Mouse (Mus musculus) bone marrow, adult 2 months (tissue): Measurements from ENCODE around the gene Ednrb. TPM values are rescaled to one million over a fixed set of nuclear protein-coding genes. Genes with fewer than 3 reads are reported as not detected.

Source experiments
- H3K27ac ChIP-seq: fragments of 200-500 bp; 2 replicates; pipeline ENCODE4 v1.5.1; 2012; ENCODE audit warnings: low read depth, mild to moderate bottlenecking, control low read depth, inconsistent platforms, low read length; ENCODE audit not compliant: control insufficient read depth, poor library complexity, insufficient read depth
- H3K4me1 ChIP-seq: fragments of 200-500 bp; 2 replicates; pipeline ENCODE4 v1.6.1; 2011; ENCODE audit warnings: low read length; ENCODE audit not compliant: control insufficient read depth, insufficient read depth
- H3K4me3 ChIP-seq: fragments of 200-500 bp; replicated peaks from 2 replicates; pipeline ENCODE3; 2011; ENCODE audit warnings: mild to moderate bottlenecking, low read depth, low read length, control low read depth; ENCODE audit not compliant: control insufficient read depth
- CTCF ChIP-seq: fragments of 200-500 bp; IDR thresholded peaks from 2 replicates; pipeline ENCODE4 v1.5.1; 2011; ENCODE audit warnings: low read length, control low read depth; ENCODE audit not compliant: control insufficient read depth, insufficient read depth
- POLR2A ChIP-seq: fragments of 200-500 bp; IDR thresholded peaks from 2 replicates; pipeline ENCODE4 v1.6.1; 2011; ENCODE audit warnings: low read depth, mild to moderate bottlenecking, control low read depth, low read length, borderline replicate concordance; ENCODE audit not compliant: control insufficient read depth
- WGBS: fragments of 180-500 bp; shearing (Covaris S2); methylation state at CpG from one replicate; pipeline ENCODE4 v1.1.7; 2018; 5-methylcytosine and 5-hydroxymethylcytosine counted together
- polyA plus RNA-seq: library from polyadenylated mRNA; stranded (reverse); fragments of >200 nt; gene quantifications from 2 replicates; pipeline ENCODE4 v1.2.4, GENCODE M21; 2011; ENCODE audit warnings: low replicate concordance; ENCODE audit not compliant: missing spikeins, insufficient read depth, insufficient read length

Gene Ednrb
- polyA plus RNA-seq, 1 experiment: 0.72 TPM

DNA sequence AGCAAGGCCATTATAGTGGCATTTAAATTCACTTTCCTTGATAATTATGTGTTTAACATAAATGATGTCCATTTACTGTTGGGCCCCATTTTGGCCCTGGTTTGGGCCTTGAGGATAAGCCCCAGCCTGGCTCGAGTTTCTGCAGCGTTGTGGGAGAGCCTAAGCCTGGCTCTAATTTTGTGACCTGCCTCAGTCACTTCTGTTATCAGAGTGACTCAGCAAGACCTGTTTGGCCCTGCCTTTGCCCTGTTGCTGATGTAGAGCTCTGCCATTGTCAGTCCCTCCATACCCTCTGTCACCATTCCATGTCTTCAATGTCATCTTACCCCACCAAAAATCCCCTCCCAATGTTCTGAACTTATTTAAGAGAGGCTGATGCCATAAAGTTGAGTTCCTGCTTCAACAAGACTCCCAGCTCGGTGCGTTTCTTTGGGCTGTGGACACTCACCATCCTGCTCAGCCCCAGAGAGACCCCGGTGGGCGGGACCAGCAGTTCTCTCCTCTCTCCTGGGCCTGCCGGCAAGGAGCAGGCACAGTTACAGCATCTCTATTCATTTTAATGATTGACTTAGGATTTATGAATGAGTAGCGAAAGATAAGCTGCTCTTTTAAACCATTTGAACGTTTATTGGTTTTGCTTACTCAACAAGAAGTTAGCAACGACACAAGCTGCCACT is 30.0 kb downstream of the Ednrb start:
- Histone ChIP-seq H3K27ac (no peak overlapping the region), H3K4me3 (no peak overlapping the region), H3K4me1 (no peaks in the 10 kb centered on the region; the same call in 1 of the 2 replicates)
- TF ChIP-seq CTCF (no peak), POLR2A (no peak)
- WGBS: 64% methylated on average over 10 of the region's 10 CpGs

- TF ChIP-seq CTCF (no peak), POLR2A (no peak)
- Histone ChIP-seq H3K4me3 (no peak overlapping the region), H3K27ac (no peak overlapping the region), H3K4me1 (no peaks in the 10 kb centered on the region; the same call in 1 of the 2 replicates)
- 15% methylated on average over 3 of the region's 3 CpGs for whole genome bisulfite sequencing
Observed at GRCm38 (mm10) chr14:103813246-103813645, 31.0 kb downstream of the Ednrb start.

- no peaks in the 10 kb centered on the region for H3K4me1 ChIP-seq
- WGBS: 88% methylated on average over 7 of the region's 7 CpGs
- TF ChIP-seq CTCF (no peak), POLR2A (no peak)
- no peak overlapping the region for H3K4me3 ChIP-seq
- H3K27ac ChIP-seq: no peak overlapping the region
Observed at GRCm38 (mm10) chr14:103811291-103811690, 32.9 kb downstream of the Ednrb start.

DNA sequence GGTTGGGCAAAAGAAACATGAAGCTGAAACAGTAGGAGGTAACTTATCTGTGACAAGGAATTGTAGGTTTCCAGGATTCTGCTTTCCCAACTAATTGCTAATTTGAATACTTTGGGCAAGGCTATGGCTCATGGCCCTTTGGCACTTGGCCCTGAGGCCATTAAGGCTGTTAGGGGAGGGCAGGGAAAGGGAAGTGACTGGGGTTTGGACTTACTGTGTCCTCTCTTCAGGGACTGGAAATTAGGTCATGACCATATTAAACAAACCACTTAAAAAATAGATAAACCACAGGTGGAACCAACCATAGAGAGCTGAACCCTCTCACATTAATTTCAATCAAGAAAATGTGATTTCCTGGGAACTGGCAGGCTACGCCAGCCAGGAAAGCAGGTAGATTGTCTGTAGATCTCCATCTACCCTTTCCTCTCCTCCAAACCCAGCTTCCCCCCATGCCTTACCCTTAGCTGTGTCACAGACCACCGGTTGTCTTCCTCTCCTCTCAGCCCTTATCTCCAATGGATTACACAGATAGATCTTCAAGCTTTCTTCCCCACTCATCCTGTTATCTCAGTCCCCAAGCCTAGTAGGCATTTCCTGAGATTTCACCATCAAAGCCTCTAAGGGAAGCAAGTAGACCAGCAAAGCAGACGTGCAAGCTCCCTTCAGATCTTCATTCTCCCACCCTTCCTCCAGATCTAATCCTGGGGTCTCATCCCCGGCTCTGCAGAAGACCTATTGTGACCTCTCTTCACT is 40.1 kb downstream of the Ednrb start:
- Histone ChIP-seq H3K27ac (no peak overlapping the region), H3K4me1 (no peaks in the 10 kb centered on the region; the same call in 1 of the 2 replicates), H3K4me3 (no peak overlapping the region)
- WGBS: 31% methylated on average over 4 of the region's 4 CpGs
- no peak for TF ChIP-seq POLR2A
- TF ChIP-seq CTCF: no peak

GRCm38 (mm10) chr14:103797123-103797522 is 47.1 kb downstream of the Ednrb start:
- TF ChIP-seq POLR2A (no peak), CTCF (no peak)
- no peak overlapping the region for H3K27ac ChIP-seq
- H3K4me1 ChIP-seq: no peaks in the 10 kb centered on the region; the same call in 1 of the 2 replicates
- H3K4me3 ChIP-seq: no peak overlapping the region
- WGBS: 73% methylated on average over 3 of the region's 3 CpGs

GRCm38 (mm10) chr14:103795591-103795990 is 48.6 kb downstream of the Ednrb start:
- no peaks in the 10 kb centered on the region; the same call in 1 of the 2 replicates for H3K4me1 ChIP-seq
- no peak overlapping the region for H3K27ac ChIP-seq
- TF ChIP-seq POLR2A (no peak), CTCF (no peak)
- WGBS: 14% methylated on average over 1 of the region's 1 CpGs
- no peak overlapping the region for H3K4me3 ChIP-seq

DNA sequence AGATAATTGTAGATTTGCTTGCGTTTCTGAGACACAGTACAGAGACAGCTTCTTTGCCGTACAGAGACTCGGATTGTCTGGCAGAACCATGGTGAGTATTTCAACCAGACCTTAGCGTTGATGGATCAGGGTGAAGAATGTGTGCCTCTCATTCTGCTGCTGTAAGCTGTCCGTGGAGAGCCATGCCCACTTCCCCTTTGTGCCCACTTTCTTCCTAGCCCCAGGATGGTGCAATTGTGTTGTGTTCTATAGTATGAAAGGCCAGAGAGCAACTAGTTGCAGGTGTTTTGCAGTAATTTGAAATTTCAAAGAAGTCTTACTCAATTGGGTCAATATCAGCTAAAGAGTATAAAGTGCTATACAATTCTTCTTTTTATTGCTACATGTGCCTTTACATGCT is 50.8 kb downstream of the Ednrb start:
- TF ChIP-seq POLR2A (no peak), CTCF (no peak)

GRCm38 (mm10) chr14:103792726-103793125 is 51.5 kb downstream of the Ednrb start:
- no peak for TF ChIP-seq CTCF
- WGBS: 46% methylated on average over 1 of the region's 1 CpGs
- H3K4me3 ChIP-seq: no peak overlapping the region
- no peaks in the 10 kb centered on the region; the same call in 1 of the 2 replicates for H3K4me1 ChIP-seq
- no peak overlapping the region for H3K27ac ChIP-seq

More for the DNA sequence above, 50.8 kb downstream of the Ednrb start:
- Histone ChIP-seq H3K27ac (no peak overlapping the region), H3K4me1 (no peaks in the 10 kb centered on the region; the same call in 1 of the 2 replicates), H3K4me3 (no peak overlapping the region)
- WGBS: 36% methylated on average over 5 of the region's 5 CpGs
